Mouse (Mus musculus): ENCODE measurements at regions not wholly inside any gene's neighbourhood (a gene's known extent, or its start where the extent isn't known, plus 50 kb on each side); places are given as distances from the start of the nearest gene placed in this dataset.

GRCm38 (mm10) chr1:14504767-14505343, 1588.3 kb downstream of the 4930444P10Rik start:
- no peak for TF ChIP-seq FOSL1 (IDR thresholded peaks at IDR 0.05; ENCODE audit: insufficient read depth, low read length, poor library complexity, severe bottlenecking)
- Histone ChIP-seq H3K4me3 (ENCODE audit: insufficient read depth, poor library complexity, severe bottlenecking) (no peak overlapping the region), H3K27me3 (ENCODE audit: control insufficient read depth, insufficient read depth, insufficient read length) (no peaks in the 10 kb centered on the region)

GRCm38 (mm10) chr1:14503881-14504742, 1589.0 kb downstream of the 4930444P10Rik start:
- no peaks in the 10 kb centered on the region for H3K79me3 ChIP-seq (ENCODE audit: low read depth)
- no peak overlapping the region for H3ac ChIP-seq (ENCODE audit: control insufficient read depth, insufficient read length, low read depth)
- H3K79me2 ChIP-seq (ENCODE audit: control insufficient read depth, insufficient read depth), result no peaks in the 10 kb centered on the region
- no peaks in the 10 kb centered on the region for H3K27me3 ChIP-seq (ENCODE audit: control insufficient read depth, insufficient read depth, insufficient read length)
- H3K4me3 ChIP-seq (ENCODE audit: insufficient read depth, poor library complexity, severe bottlenecking), result no peak overlapping the region
- TF ChIP-seq FOSL1 (IDR thresholded peaks at IDR 0.05; ENCODE audit: insufficient read depth, low read length, poor library complexity, severe bottlenecking) (no peak), MYOG (IDR thresholded peaks at IDR 0.05; ENCODE audit: control insufficient read depth, extremely low read depth, insufficient read length) (no peak)
- H3K36me3 ChIP-seq (ENCODE audit: control insufficient read depth, insufficient read depth), result no peaks in the 10 kb centered on the region

More at GRCm38 (mm10) chr1:14504767-14505343, 1588.3 kb downstream of the 4930444P10Rik start:
- H3K36me3 ChIP-seq (ENCODE audit: control insufficient read depth, insufficient read depth), result no peaks in the 10 kb centered on the region
- no peak overlapping the region for H3ac ChIP-seq (ENCODE audit: control insufficient read depth, insufficient read length, low read depth)
- no peaks in the 10 kb centered on the region for H3K79me2 ChIP-seq (ENCODE audit: control insufficient read depth, insufficient read depth)
- no peaks in the 10 kb centered on the region for H3K79me3 ChIP-seq (ENCODE audit: low read depth)

- H3K79me2 ChIP-seq (ENCODE audit: control insufficient read depth, insufficient read depth), result no peaks in the 10 kb centered on the region
- no peaks in the 10 kb centered on the region for H3K79me3 ChIP-seq (ENCODE audit: low read depth)
- TF ChIP-seq MYOG (IDR thresholded peaks at IDR 0.05; ENCODE audit: control insufficient read depth, extremely low read depth, insufficient read length) (no peak), CTCF (IDR thresholded peaks at IDR 0.05; ENCODE audit: control insufficient read depth, insufficient read depth, insufficient read length) (no peak), CEBPB (IDR thresholded peaks at IDR 0.05; ENCODE audit: low read depth) (no peak), MAX (IDR thresholded peaks at IDR 0.05) (no peak), MYOD1 (IDR thresholded peaks at IDR 0.05; ENCODE audit: control insufficient read depth, insufficient read length, low read depth) (no peak), FOSL1 (IDR thresholded peaks at IDR 0.05; ENCODE audit: insufficient read depth, low read length, poor library complexity, severe bottlenecking) (no peak), USF1 (IDR thresholded peaks at IDR 0.05; ENCODE audit: low read depth) (no peak)
- no peak overlapping the region for H3ac ChIP-seq (ENCODE audit: control insufficient read depth, insufficient read length, low read depth)
- H3K36me3 ChIP-seq (ENCODE audit: control insufficient read depth, insufficient read depth), result no peaks in the 10 kb centered on the region
- H3K27me3 ChIP-seq (ENCODE audit: control insufficient read depth, insufficient read depth, insufficient read length), result no peaks in the 10 kb centered on the region
- H3K4me3 ChIP-seq (ENCODE audit: insufficient read depth, poor library complexity, severe bottlenecking), result no peak overlapping the region
Measured at GRCm38 (mm10) chr1:14503193-14503800, 1589.8 kb downstream of the 4930444P10Rik start.

GRCm38 (mm10) chr1:14499105-14499504, 1594.0 kb downstream of the 4930444P10Rik start:
- Histone ChIP-seq H3K4me3 (ENCODE audit: insufficient read depth, poor library complexity, severe bottlenecking) (no peak overlapping the region), H3K79me2 (ENCODE audit: control insufficient read depth, insufficient read depth) (no peaks in the 10 kb centered on the region), H3K79me3 (ENCODE audit: low read depth) (no peaks in the 10 kb centered on the region), H3K36me3 (ENCODE audit: control insufficient read depth, insufficient read depth) (no peaks in the 10 kb centered on the region), H3K27me3 (ENCODE audit: control insufficient read depth, insufficient read depth, insufficient read length) (no peaks in the 10 kb centered on the region), H3ac (ENCODE audit: control insufficient read depth, insufficient read length, low read depth) (no peak overlapping the region)
- TF ChIP-seq FOSL1 (IDR thresholded peaks at IDR 0.05; ENCODE audit: insufficient read depth, low read length, poor library complexity, severe bottlenecking) (no peak), CTCF (IDR thresholded peaks at IDR 0.05; ENCODE audit: control insufficient read depth, insufficient read depth, insufficient read length) (no peak), CEBPB (IDR thresholded peaks at IDR 0.05; ENCODE audit: low read depth) (no peak), MYOG (IDR thresholded peaks at IDR 0.05; ENCODE audit: control insufficient read depth, extremely low read depth, insufficient read length) (no peak), MYOD1 (IDR thresholded peaks at IDR 0.05; ENCODE audit: control insufficient read depth, insufficient read length, low read depth) (no peak), MAX (IDR thresholded peaks at IDR 0.05) (no peak), USF1 (IDR thresholded peaks at IDR 0.05; ENCODE audit: low read depth) (no peak)

- no peak for TF ChIP-seq CTCF (IDR thresholded peaks at IDR 0.05; ENCODE audit: control insufficient read depth, insufficient read depth, insufficient read length)
- TF ChIP-seq USF1 (IDR thresholded peaks at IDR 0.05; ENCODE audit: low read depth), result no peak
- no peak for TF ChIP-seq FOSL1 (IDR thresholded peaks at IDR 0.05; ENCODE audit: insufficient read depth, low read length, poor library complexity, severe bottlenecking)
- no peak for TF ChIP-seq MYOG (IDR thresholded peaks at IDR 0.05; ENCODE audit: control insufficient read depth, extremely low read depth, insufficient read length)
- no peak for TF ChIP-seq CEBPB (IDR thresholded peaks at IDR 0.05; ENCODE audit: low read depth)
- no peak for TF ChIP-seq MAX (IDR thresholded peaks at IDR 0.05)
- no peak for TF ChIP-seq MYOD1 (IDR thresholded peaks at IDR 0.05; ENCODE audit: control insufficient read depth, insufficient read length, low read depth)
- no peaks in the 10 kb centered on the region for H3K27me3 ChIP-seq (ENCODE audit: control insufficient read depth, insufficient read depth, insufficient read length)
- H3K36me3 ChIP-seq (ENCODE audit: control insufficient read depth, insufficient read depth), result no peaks in the 10 kb centered on the region
- no peak overlapping the region for H3K4me3 ChIP-seq (ENCODE audit: insufficient read depth, poor library complexity, severe bottlenecking)
- no peak overlapping the region for H3ac ChIP-seq (ENCODE audit: control insufficient read depth, insufficient read length, low read depth)
- no peaks in the 10 kb centered on the region for H3K79me2 ChIP-seq (ENCODE audit: control insufficient read depth, insufficient read depth)
- no peaks in the 10 kb centered on the region for H3K79me3 ChIP-seq (ENCODE audit: low read depth)
Measured at GRCm38 (mm10) chr1:14490026-14490425, 1603.1 kb downstream of the 4930444P10Rik start.

Measured in C2C12 (cell line).